Mouse (Mus musculus): ENCODE results near the gene Itga5. TPM values are rescaled to one million over a fixed set of nuclear protein-coding genes. Genes with fewer than 3 reads are reported as not detected.
A peak's percentile ranks its signal among the peaks of the same experiment; 100 is the strongest.
"Not testable (repeated sequence)": the region's sequence is repeated elsewhere in the genome, so short reads cannot be mapped to it uniquely, and the experiment has no call there.

The Itga5 gene
- 16.4 and 17.3 TPM in 2 replicates for total RNA-seq (2015)
- 8.4 and 10.5 TPM in 2 replicates for total RNA-seq (2017)

- ATAC-seq (replicated peaks; ENCODE audit: poor library complexity), result peak; percentile 10
Measured at GRCm38 (mm10) chr15:103366376-103367149, at the start of gene Itga5. TSS of gene Itga5 (minus strand) at chr15:103366763.

DNA sequence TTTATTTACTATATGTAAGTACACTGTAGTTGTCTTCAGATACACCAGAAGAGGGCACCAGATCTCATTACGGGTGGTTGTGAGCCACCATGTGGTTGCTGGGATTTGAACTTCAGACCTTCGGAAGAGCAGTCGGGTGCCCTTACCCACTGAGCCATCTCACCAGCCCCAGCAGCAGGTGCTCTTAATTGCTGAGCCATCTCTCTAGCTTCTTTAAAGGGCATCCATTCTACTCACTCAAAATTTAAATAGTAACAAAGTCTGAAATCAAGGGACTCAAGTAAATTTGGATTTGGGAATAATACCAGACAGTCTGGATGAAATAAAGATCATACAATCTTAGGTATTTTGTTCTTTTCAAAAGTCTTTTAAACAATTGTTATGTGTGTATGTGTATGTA is 39.0 kb upstream of the Itga5 start:
- ATAC-seq (replicated peaks; ENCODE audit: poor library complexity), result not testable (repeated sequence)

GRCm38 (mm10) chr15:103401361-103401760 is 34.8 kb upstream of the Itga5 start:
- no peak for ATAC-seq (replicated peaks; ENCODE audit: poor library complexity)

DNA sequence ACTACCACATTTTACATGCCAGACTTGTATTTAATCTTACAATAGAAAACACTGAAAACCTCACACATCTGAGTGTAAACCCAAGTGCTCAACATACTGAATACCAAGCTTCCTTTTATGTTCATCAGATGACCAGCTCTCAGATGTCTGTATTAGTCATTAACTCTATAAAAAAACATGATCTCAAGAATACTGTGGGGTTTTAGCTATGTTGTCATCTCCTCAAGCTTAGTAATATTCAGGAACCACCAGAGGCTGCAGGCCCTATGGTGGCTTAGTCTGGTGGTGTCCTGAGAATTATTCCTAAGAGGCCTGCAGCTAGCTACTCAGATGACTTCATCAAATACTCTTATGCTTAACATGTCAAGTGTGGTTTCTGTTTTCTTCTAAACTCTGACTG is 27.0 kb upstream of the Itga5 start:
- no peak for ATAC-seq (replicated peaks; ENCODE audit: poor library complexity)

- ATAC-seq (replicated peaks; ENCODE audit: poor library complexity), result peak; percentile 99
Measured at GRCm38 (mm10) chr15:103388556-103389145, 22.1 kb upstream of the Itga5 start.

DNA sequence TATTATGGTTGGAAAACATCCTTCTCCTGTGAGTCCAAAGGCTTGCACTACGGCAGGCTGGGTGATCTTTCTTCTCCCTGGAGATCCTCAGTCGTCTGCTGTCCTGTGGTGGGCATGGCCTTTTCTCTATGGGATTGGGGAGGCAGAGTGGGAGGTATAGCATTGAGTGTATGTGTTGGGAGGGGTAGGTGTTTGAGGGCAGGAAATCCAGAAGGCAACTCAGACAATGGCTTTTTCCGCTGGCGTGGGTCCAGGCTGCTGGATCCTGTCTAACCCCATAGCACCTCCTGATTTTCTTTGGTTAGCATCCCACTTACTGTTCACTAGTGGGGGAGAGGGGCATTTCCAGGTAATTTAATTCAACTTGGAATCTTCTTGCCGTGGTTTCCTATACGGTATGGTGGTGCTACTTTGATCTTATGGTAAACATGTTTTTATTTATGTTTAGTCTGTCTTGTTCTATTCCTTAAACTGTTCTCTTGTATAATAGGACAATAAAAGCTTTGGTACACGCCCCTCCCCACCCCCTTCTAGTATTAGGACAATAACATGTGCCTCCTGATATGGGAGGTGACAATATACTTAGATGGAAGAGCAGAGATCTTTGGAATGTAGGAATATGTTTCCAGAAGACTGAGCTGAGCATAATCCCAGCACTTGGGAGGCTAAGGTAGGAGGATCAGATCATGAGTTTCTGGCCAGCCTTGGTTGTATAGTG is 17.4 kb upstream of the Itga5 start:
- ATAC-seq (replicated peaks; ENCODE audit: poor library complexity), result no peak

DNA sequence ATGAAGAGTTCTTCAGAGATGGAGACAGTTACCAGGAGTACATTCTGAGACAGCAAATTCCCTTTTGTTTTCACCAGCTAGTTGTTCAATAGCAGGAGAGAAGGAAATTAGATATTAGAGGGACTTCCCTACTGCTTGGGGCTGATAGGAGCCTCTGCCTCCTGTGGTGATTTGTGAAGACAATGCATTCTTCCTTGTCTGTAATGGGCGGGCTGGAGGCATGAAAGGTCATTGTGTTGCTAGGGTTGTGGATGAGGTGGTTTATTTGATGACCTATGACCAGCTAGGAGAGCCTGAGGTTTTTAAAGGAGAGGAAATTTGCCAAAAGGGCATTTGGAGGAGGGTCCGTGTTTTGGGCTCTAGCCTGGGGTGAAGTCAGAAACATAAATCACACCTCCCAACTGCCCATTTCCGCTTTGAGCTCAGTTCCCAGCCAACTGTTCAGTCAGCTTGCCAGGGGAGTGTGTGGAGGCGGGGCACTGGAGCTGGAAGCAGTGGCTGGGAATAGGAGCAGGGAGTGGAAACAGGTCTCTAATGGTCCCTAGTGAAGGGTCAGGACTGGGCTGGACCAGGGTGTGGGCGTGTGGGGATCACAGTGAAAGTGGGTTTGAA is 16.3 kb upstream of the Itga5 start:
- ATAC-seq (replicated peaks; ENCODE audit: poor library complexity), result no peak; the same call in 1 of the 2 replicates

DNA sequence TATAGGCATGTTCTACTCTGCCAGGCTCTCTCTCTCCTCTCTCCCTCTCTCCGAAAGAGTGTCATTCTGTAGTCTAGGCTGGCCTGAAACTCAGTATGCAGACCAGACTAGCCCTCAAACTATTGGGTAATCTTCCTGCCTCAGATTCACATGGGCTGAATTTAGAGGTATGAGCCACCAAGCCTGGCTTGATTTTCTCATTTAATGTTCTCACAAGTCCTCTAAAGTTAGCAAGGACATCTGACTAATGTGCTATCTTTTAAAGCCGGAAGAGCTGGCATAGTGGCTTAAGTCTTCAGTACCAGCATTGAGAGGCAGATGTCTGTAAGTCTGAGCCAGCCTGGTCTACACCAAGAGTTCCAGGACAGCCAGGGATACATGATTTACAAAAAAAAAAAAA is 15.5 kb upstream of the Itga5 start:
- no peak for ATAC-seq (replicated peaks; ENCODE audit: poor library complexity)

GRCm38 (mm10) chr15:103378665-103379356 is 12.2 kb upstream of the Itga5 start:
- ATAC-seq (replicated peaks; ENCODE audit: poor library complexity), result 0 out of 2 replicates have a peak, but pooled peaks have one; percentile 15

- ATAC-seq (replicated peaks; ENCODE audit: poor library complexity), result no peak
Measured at GRCm38 (mm10) chr15:103377752-103378664, 11.4 kb upstream of the Itga5 start.

DNA sequence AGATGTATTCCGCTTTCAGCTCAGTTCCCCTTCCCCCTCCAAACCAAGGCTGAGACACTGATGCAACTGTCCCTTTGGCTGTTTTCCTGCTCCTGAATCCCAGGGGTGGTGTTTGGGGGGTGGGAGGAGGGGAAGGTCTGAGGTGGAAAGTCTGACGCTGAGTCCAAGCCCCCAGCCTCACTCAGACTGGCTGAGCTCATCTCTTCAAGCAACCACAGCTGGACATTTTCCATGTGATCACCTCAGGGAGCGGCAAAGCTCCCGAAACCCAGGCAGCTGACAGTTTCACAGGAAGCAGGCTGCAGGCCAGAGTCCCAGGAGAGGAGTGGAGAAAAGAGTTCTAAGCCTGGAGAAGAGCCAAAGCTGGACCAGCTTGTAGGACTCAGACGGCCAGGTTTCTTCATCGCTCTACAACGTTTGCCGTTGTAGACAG is 10.3 kb upstream of the Itga5 start:
- 0 out of 2 replicates have a peak, but pooled peaks have one; percentile 29 for ATAC-seq (replicated peaks; ENCODE audit: poor library complexity)

DNA sequence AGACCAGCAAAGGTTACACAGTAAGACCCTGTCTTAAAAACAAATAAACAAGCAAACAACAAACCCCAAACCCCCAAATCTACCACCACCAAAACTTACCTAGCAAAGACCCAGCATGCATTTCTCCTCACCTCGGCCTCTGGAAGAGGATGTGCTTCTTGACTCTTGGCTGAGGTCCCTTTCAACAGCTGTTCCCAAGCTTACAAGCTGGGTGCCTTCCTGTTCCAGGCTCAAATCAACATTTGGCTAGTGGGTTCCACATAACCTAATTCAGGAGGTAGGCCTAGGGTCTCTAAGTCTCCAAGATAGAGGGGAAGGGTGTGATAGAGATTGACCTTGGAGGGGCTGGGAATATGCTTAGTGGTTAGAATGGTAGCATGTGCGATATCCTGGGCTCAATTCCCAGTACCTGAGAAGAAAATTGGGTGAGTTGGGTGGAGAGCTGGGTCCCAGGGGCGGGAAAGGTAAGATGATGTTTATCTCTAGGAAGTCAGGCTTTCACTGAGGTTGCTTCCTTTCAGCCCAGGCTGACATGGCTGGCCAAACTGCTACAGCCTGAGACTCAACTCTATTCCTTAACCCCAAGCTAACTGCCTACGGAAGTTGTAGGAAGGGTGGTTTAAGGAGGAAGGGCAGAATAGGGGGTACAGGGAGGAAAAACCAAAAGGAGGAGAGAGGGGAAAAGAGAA is 8.7 kb upstream of the Itga5 start:
- no peak for ATAC-seq (replicated peaks; ENCODE audit: poor library complexity)

GRCm38 (mm10) chr15:103372461-103372860 is 5.9 kb upstream of the Itga5 start:
- no peak for ATAC-seq (replicated peaks; ENCODE audit: poor library complexity)

DNA sequence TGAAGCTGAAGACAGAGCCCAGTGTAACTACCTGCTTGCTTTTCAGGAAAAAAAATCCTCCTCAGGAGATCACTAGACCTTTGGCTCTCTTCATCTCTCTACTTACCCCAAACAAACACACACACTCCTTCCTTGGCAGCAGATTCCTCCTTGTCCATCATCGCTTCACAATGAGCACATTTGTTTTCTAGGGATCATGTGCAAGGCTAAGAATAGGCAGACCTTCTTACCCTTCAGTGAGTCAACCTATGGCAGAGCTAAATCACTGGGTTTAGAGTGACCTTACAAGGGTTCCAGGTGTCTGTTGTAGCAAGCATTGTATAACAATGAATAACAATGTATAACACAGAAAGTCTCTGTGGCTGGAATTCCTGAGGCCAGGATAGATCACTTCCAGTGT is 5.2 kb upstream of the Itga5 start:
- no peak for ATAC-seq (replicated peaks; ENCODE audit: poor library complexity)

DNA sequence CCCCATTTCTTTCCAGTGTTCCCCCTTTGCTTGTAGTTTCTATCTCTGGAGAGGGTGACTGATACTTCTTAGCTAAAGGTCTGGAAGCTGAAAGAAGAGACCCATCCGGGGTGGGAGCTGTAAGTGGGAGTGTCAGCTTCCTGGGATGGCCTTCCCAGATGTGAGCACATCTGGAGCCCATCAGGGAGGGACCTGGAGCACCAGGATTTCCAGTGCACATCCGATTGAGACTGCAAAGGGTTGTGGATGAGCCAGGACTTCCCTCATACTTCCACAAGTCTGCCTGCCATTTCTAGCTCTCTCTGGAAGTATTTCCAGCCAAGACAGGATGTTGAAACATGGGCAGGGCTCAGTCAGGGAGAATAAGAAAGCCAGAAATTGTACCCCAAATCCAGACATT is 4.6 kb upstream of the Itga5 start:
- no peak for ATAC-seq (replicated peaks; ENCODE audit: poor library complexity)

DNA sequence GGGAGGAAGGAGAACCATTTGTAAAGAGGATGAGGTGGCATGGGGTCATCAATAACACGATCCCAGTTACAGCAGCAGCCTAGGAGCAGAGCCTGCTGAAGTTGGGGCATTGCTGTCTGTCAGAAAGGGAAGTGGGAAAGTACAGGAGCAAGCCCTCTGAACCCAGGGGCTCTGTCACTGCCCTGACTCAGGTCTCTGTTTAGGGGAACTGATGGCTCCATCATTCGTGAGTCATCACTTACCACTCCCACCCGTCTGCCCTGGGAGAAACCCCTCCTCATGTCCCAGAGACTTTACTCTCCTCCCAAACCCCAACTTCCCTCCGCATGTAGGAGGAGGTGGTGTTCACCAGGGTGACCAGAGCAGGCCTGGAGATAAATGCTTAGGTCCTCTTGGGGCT is 3.9 kb upstream of the Itga5 start:
- peak; percentile 81 for ATAC-seq (replicated peaks; ENCODE audit: poor library complexity)

- ATAC-seq (replicated peaks; ENCODE audit: poor library complexity), result no peak
Measured at GRCm38 (mm10) chr15:103369123-103369522, 2.6 kb upstream of the Itga5 start.

- ATAC-seq (replicated peaks; ENCODE audit: poor library complexity), result no peak
Measured at GRCm38 (mm10) chr15:103368179-103368940, 1.8 kb upstream of the Itga5 start.
